Mouse (Mus musculus): ENCODE measurements around the gene Aox2. TPM values are rescaled to one million over a fixed set of nuclear protein-coding genes. Genes with fewer than 3 reads are reported as not detected.

The Aox2 gene
- polyA plus RNA-seq (2014; fragmentation: Nextera tagmentation; extraction: Ambion mirVana), result 0.07 TPM in 1 of 2 replicates, not detected in the other

GRCm38 (mm10) chr1:58278026-58278425 lies at the start of gene Aox2:
Gene Aox2 (plus strand): TSS chr1:58278326.
- H3K9me3 ChIP-seq (ENCODE audit: control insufficient read depth, low read length), result no peaks in the 10 kb centered on the region
- no peak within 1 kb of the TSS for H3K9ac ChIP-seq (ENCODE audit: low read length)
- 78% methylated on average over 5 of the region's 5 CpGs for WGBS
- no peak within 1 kb of the TSS for H3K4me3 ChIP-seq (ENCODE audit: low read depth, low read length)
- no peak within 1 kb of the TSS for H3K4me2 ChIP-seq (ENCODE audit: low read length)
- no peak for ATAC-seq (replicated peaks; ENCODE audit: low FRiP score, low TSS enrichment, low read depth)
- no peaks in the 10 kb centered on the region; the same call in 1 of the 2 replicates for H3K4me1 ChIP-seq (replicated peaks; ENCODE audit: control insufficient read depth, insufficient read depth, low read length)
- H3K27me3 ChIP-seq (replicated peaks; ENCODE audit: control insufficient read depth, insufficient read depth, low read length), result no peaks in the 10 kb centered on the region
- no peaks in the 10 kb centered on the region for H3K36me3 ChIP-seq (ENCODE audit: control insufficient read depth, insufficient read depth, low read length)
- DNase-seq (ENCODE audit: low spot score), result no peak
- H3K27ac ChIP-seq (ENCODE audit: low read depth), result no peak within 1 kb of the TSS

DNA sequence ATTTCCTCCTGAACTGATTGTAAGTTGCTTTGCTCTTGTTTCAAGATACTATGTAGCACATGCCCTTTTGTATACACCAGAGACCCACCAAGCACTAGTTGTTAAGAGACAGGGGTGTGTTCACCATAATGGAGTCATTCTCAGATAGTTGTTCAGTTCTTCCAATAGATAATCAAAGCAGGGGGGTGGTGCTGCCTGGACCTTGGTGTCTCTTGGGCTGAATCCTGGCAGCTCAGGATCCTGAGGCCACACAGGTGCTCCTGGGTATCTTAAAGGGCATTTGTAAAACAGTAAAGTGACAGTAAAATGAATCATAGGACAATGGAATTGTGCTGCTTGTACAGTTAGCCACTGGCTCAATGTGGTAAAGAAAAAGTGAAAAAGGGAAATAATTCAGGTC lies 49.2 kb upstream of the Aox2 start:
- ATAC-seq (replicated peaks; ENCODE audit: low FRiP score, low TSS enrichment, low read depth) (no peak), DNase-seq (ENCODE audit: low spot score) (no peak)
- no peaks in the 10 kb centered on the region for H3K9me3 ChIP-seq (ENCODE audit: control insufficient read depth, low read length)
- no peak overlapping the region for H3K27ac ChIP-seq (ENCODE audit: low read depth)
- H3K9ac ChIP-seq (ENCODE audit: low read length), result no peak overlapping the region
- H3K4me1 ChIP-seq (replicated peaks; ENCODE audit: control insufficient read depth, insufficient read depth, low read length), result no peaks in the 10 kb centered on the region
- H3K4me2 ChIP-seq (ENCODE audit: low read length), result no peak overlapping the region
- no peaks in the 10 kb centered on the region for H3K36me3 ChIP-seq (ENCODE audit: control insufficient read depth, insufficient read depth, low read length)
- H3K27me3 ChIP-seq (replicated peaks; ENCODE audit: control insufficient read depth, insufficient read depth, low read length), result no peaks in the 10 kb centered on the region
- H3K4me3 ChIP-seq (ENCODE audit: low read depth, low read length), result no peak overlapping the region

DNA sequence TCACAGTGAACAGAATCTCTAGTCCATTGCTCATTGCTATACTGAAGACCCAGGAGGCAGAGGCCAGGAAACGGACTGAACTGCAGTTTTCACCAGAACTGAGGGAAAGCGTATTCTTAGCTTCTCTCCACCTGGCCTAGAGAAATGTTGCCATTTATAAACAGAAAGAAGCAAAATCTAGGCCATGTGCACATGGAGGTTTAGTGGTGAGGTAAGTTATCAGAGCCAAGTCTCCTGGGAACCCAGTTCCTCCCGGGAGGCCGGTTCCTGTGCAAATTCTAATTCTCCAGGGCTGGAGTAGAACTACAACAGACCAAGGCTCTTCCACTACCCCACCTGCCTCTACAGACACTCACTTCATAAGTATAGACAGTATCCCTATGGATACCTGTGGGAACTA lies 48.4 kb upstream of the Aox2 start:
- 84% methylated on average over 4 of the region's 4 CpGs for WGBS
- Histone ChIP-seq H3K4me3 (ENCODE audit: low read depth, low read length) (no peak overlapping the region), H3K27ac (ENCODE audit: low read depth) (no peak overlapping the region), H3K4me2 (ENCODE audit: low read length) (no peak overlapping the region), H3K9me3 (ENCODE audit: control insufficient read depth, low read length) (no peaks in the 10 kb centered on the region), H3K9ac (ENCODE audit: low read length) (no peak overlapping the region), H3K36me3 (ENCODE audit: control insufficient read depth, insufficient read depth, low read length) (no peaks in the 10 kb centered on the region), H3K4me1 (replicated peaks; ENCODE audit: control insufficient read depth, insufficient read depth, low read length) (no peaks in the 10 kb centered on the region), H3K27me3 (replicated peaks; ENCODE audit: control insufficient read depth, insufficient read depth, low read length) (no peaks in the 10 kb centered on the region)
- DNase-seq (ENCODE audit: low spot score) (no peak), ATAC-seq (replicated peaks; ENCODE audit: low FRiP score, low TSS enrichment, low read depth) (no peak)

DNA sequence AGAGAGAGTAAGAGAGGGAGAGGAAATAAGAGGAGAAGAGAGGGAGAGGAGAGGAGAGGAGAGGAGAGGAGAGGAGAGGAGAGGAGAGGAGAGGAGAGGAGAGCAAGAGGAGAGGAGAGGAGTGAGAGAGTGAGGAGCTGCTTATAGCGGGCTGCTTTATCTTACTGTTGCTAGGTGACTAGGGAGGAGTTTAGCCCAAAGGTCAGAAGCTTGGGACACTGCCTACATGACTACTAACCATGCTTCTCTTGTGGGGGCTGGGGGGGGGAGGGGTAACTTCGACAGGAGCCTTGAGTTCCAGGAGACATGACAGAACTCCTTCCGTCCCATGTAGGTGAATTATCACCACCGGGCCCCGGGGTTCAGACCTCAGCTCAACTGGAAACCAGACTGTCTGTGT lies 47.6 kb upstream of the Aox2 start:
- DNase-seq (ENCODE audit: low spot score) (no peak), ATAC-seq (replicated peaks; ENCODE audit: low FRiP score, low TSS enrichment, low read depth) (0 out of 2 replicates have a peak, but pooled peaks have one; percentile 36)
- Histone ChIP-seq H3K4me2 (ENCODE audit: low read length) (no peak overlapping the region), H3K4me1 (replicated peaks; ENCODE audit: control insufficient read depth, insufficient read depth, low read length) (no peaks in the 10 kb centered on the region), H3K9ac (ENCODE audit: low read length) (no peak overlapping the region), H3K4me3 (ENCODE audit: low read depth, low read length) (no peak overlapping the region), H3K9me3 (ENCODE audit: control insufficient read depth, low read length) (no peaks in the 10 kb centered on the region), H3K27me3 (replicated peaks; ENCODE audit: control insufficient read depth, insufficient read depth, low read length) (no peaks in the 10 kb centered on the region), H3K27ac (ENCODE audit: low read depth) (no peak overlapping the region), H3K36me3 (ENCODE audit: control insufficient read depth, insufficient read depth, low read length) (no peaks in the 10 kb centered on the region)
- WGBS, result 35% methylated on average over 5 of the region's 5 CpGs

GRCm38 (mm10) chr1:58235405-58235804 lies 42.7 kb upstream of the Aox2 start:
- no peak overlapping the region for H3K9ac ChIP-seq (ENCODE audit: low read length)
- H3K9me3 ChIP-seq (ENCODE audit: control insufficient read depth, low read length), result no peaks in the 10 kb centered on the region
- peaks cover 6% of the 10 kb centered on the region for H3K4me1 ChIP-seq (replicated peaks; ENCODE audit: control insufficient read depth, insufficient read depth, low read length)
- no peak overlapping the region for H3K27ac ChIP-seq (ENCODE audit: low read depth)
- 50% methylated on average over 5 of the region's 5 CpGs for WGBS
- H3K36me3 ChIP-seq (ENCODE audit: control insufficient read depth, insufficient read depth, low read length), result no peaks in the 10 kb centered on the region
- H3K4me2 ChIP-seq (ENCODE audit: low read length), result no peak overlapping the region
- no peak for ATAC-seq (replicated peaks; ENCODE audit: low FRiP score, low TSS enrichment, low read depth)
- H3K4me3 ChIP-seq (ENCODE audit: low read depth, low read length), result no peak overlapping the region
- no peaks in the 10 kb centered on the region for H3K27me3 ChIP-seq (replicated peaks; ENCODE audit: control insufficient read depth, insufficient read depth, low read length)
- DNase-seq (ENCODE audit: low spot score), result no peak

DNA sequence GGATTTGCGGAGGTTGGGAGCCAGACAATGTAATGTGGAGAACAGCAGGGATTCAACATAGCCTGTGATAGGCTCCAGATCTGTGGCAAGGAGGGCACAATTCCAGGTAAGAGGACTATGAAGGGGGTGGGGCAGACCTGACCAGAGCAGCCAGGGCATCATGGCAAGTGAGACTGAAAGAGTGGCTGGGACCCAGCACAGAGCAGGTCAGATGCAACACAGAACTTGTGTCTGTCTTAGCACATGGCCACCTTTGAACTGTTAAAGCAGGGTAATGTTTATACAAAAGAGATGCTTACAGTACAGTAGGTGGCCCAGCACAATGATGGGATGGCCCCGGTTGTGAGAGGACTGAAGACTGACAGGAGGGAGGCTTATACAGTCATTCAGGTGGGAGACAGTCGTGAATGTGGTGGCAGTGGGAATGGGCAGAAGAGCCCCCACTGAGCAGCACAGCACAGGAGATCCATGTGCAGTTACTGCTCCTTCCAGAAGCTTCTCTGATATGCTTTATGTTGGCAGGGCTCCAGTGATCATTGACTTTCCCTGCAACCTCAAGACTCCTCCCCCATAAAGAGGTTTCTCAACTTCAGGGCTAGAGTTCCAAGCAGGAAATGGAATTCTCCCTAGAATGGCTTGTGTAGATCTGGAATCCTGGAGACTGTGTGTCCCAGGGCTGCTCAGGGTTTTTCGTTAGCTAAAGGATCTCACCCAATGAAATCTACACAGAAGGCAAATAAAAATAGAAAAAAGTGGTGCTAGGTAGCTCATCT lies 40.4 kb upstream of the Aox2 start:
- ATAC-seq (replicated peaks; ENCODE audit: low FRiP score, low TSS enrichment, low read depth) (no peak), DNase-seq (ENCODE audit: low spot score) (no peak)
- Histone ChIP-seq H3K27ac (ENCODE audit: low read depth) (no peak overlapping the region; the same call in 1 of the 2 replicates), H3K9ac (ENCODE audit: low read length) (no peak overlapping the region), H3K27me3 (replicated peaks; ENCODE audit: control insufficient read depth, insufficient read depth, low read length) (no peaks in the 10 kb centered on the region), H3K4me3 (ENCODE audit: low read depth, low read length) (no peak overlapping the region), H3K9me3 (ENCODE audit: control insufficient read depth, low read length) (no peaks in the 10 kb centered on the region), H3K36me3 (ENCODE audit: control insufficient read depth, insufficient read depth, low read length) (no peaks in the 10 kb centered on the region), H3K4me2 (ENCODE audit: low read length) (no peak overlapping the region), H3K4me1 (replicated peaks; ENCODE audit: control insufficient read depth, insufficient read depth, low read length) (peaks cover 6% of the 10 kb centered on the region)
- WGBS, result 70% methylated on average over 4 of the region's 4 CpGs

GRCm38 (mm10) chr1:58238440-58238839 lies 39.7 kb upstream of the Aox2 start:
- Histone ChIP-seq H3K36me3 (ENCODE audit: control insufficient read depth, insufficient read depth, low read length) (no peaks in the 10 kb centered on the region), H3K4me2 (ENCODE audit: low read length) (no peak overlapping the region), H3K9ac (ENCODE audit: low read length) (no peak overlapping the region), H3K4me3 (ENCODE audit: low read depth, low read length) (no peak overlapping the region), H3K27ac (ENCODE audit: low read depth) (no peak overlapping the region; the same call in 1 of the 2 replicates), H3K9me3 (ENCODE audit: control insufficient read depth, low read length) (no peaks in the 10 kb centered on the region), H3K27me3 (replicated peaks; ENCODE audit: control insufficient read depth, insufficient read depth, low read length) (no peaks in the 10 kb centered on the region), H3K4me1 (replicated peaks; ENCODE audit: control insufficient read depth, insufficient read depth, low read length) (peaks cover 6% of the 10 kb centered on the region)
- ATAC-seq (replicated peaks; ENCODE audit: low FRiP score, low TSS enrichment, low read depth) (no peak), DNase-seq (ENCODE audit: low spot score) (no peak)
- WGBS, result 61% methylated on average over 5 of the region's 5 CpGs

DNA sequence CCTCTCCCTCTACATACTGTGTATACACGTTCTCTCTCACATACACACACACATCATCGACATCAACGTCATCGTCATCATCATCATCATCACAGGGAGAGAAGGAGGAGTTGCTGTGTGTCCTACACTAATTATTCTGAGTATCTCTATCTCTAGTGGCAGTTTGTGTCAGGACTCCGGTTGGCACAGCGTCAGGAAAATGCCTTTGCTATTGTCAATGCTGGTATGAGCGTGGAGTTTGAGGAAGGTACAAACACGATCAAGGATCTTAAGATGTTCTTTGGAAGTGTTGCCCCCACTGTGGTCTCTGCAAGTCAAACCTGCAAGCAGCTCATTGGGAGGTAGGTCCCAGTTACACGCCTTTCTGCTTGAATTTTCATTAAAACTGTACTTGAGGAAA lies 39.2 kb upstream of the Aox2 start:
- no peak overlapping the region for H3K4me2 ChIP-seq (ENCODE audit: low read length)
- ATAC-seq (replicated peaks; ENCODE audit: low FRiP score, low TSS enrichment, low read depth), result no peak
- H3K27ac ChIP-seq (ENCODE audit: low read depth), result no peak overlapping the region
- no peak overlapping the region for H3K4me3 ChIP-seq (ENCODE audit: low read depth, low read length)
- H3K36me3 ChIP-seq (ENCODE audit: control insufficient read depth, insufficient read depth, low read length), result no peaks in the 10 kb centered on the region
- WGBS, result 93% methylated on average over 9 of the region's 9 CpGs
- DNase-seq (ENCODE audit: low spot score), result no peak
- peaks cover 6% of the 10 kb centered on the region for H3K4me1 ChIP-seq (replicated peaks; ENCODE audit: control insufficient read depth, insufficient read depth, low read length)
- no peaks in the 10 kb centered on the region for H3K27me3 ChIP-seq (replicated peaks; ENCODE audit: control insufficient read depth, insufficient read depth, low read length)
- no peak overlapping the region for H3K9ac ChIP-seq (ENCODE audit: low read length)
- no peaks in the 10 kb centered on the region for H3K9me3 ChIP-seq (ENCODE audit: control insufficient read depth, low read length)

- no peak for DNase-seq (ENCODE audit: low spot score)
- H3K4me1 ChIP-seq (replicated peaks; ENCODE audit: control insufficient read depth, insufficient read depth, low read length), result peaks cover 6% of the 10 kb centered on the region
- no peaks in the 10 kb centered on the region for H3K9me3 ChIP-seq (ENCODE audit: control insufficient read depth, low read length)
- no peak for ATAC-seq (replicated peaks; ENCODE audit: low FRiP score, low TSS enrichment, low read depth)
- no peak overlapping the region for H3K4me2 ChIP-seq (ENCODE audit: low read length)
- no peak overlapping the region for H3K9ac ChIP-seq (ENCODE audit: low read length)
- H3K27me3 ChIP-seq (replicated peaks; ENCODE audit: control insufficient read depth, insufficient read depth, low read length), result no peaks in the 10 kb centered on the region
- no peak overlapping the region for H3K4me3 ChIP-seq (ENCODE audit: low read depth, low read length)
- H3K36me3 ChIP-seq (ENCODE audit: control insufficient read depth, insufficient read depth, low read length), result no peaks in the 10 kb centered on the region
- H3K27ac ChIP-seq (ENCODE audit: low read depth), result no peak overlapping the region
- WGBS, result 59% methylated on average over 6 of the region's 6 CpGs
These were observed 37.8 kb upstream of the Aox2 start for GRCm38 (mm10) chr1:58240347-58240746.
